Mouse (Mus musculus) MEL (cell line): ENCODE results near the gene Gm20388.
A peak's percentile ranks its signal among the peaks of the same experiment; 100 is the strongest.

Source experiments
- CHD2 ChIP-seq: IDR thresholded peaks from 2 replicates; pipeline ENCODE4 v1.6.1; 2011; ENCODE audit warnings: low read length, improper control_type of control experiment
- CTCF ChIP-seq, 3 experiments: IDR thresholded peaks in 2 of 3; conservative IDR thresholded peaks in 1 of 3; 2 replicates each; pipeline ENCODE4 v1.5.1; 2011 to 2012; ENCODE audit warnings: low read length in 3 of 3, low read depth in 2 of 3, mild to moderate bottlenecking in 2 of 3, improper control_type of control experiment in 1 of 3, inconsistent platforms in 1 of 3, mixed read lengths in 1 of 3, moderate library complexity in 1 of 3; ENCODE audit not compliant: control insufficient read depth in 1 of 3, insufficient read depth in 1 of 3, poor library complexity in 1 of 3, severe bottlenecking in 1 of 3
- EP300 ChIP-seq, 2 experiments: IDR thresholded peaks; 2 replicates each; pipeline ENCODE4 v1.6.1; 2011; ENCODE audit warnings: improper control_type of control experiment in 2 of 2, low read length in 2 of 2, low read depth in 1 of 2, mild to moderate bottlenecking in 1 of 2
- GATA1 ChIP-seq: IDR thresholded peaks from 2 replicates; pipeline ENCODE4 v1.6.1; 2011; ENCODE audit warnings: low read depth, low read length, improper control_type of control experiment
- MEF2A ChIP-seq: IDR thresholded peaks from 2 replicates; pipeline ENCODE4 v1.6.1; 2014; ENCODE audit warnings: low read depth, mild to moderate bottlenecking, inconsistent platforms, low read length, improper control_type of control experiment; ENCODE audit not compliant: poor library complexity, insufficient replicate concordance, severe bottlenecking; ENCODE audit errors: extremely low read depth
- MYC ChIP-seq: IDR thresholded peaks from 2 replicates; pipeline ENCODE4 v1.6.1; 2011; ENCODE audit warnings: low read depth, mild to moderate bottlenecking, low read length, improper control_type of control experiment, moderate library complexity
- POLR2A ChIP-seq, 2 experiments: IDR thresholded peaks; 2 replicates each; pipeline ENCODE4 v1.6.1; 2011 to 2012; ENCODE audit warnings: low read length in 2 of 2, mild to moderate bottlenecking in 2 of 2, control low read depth in 1 of 2, improper control_type of control experiment in 1 of 2, low read depth in 1 of 2, moderate library complexity in 1 of 2; ENCODE audit not compliant: control insufficient read depth in 1 of 2, insufficient read depth in 1 of 2, poor library complexity in 1 of 2
- POLR2AphosphoS5 ChIP-seq: IDR thresholded peaks from 2 replicates; pipeline ENCODE4 v1.6.1; 2012; ENCODE audit warnings: low read depth, borderline replicate concordance, mild to moderate bottlenecking, inconsistent platforms, low read length, moderate library complexity, mixed read lengths
- USF1 ChIP-seq: IDR thresholded peaks from 2 replicates; pipeline ENCODE4 v1.6.1; 2014; ENCODE audit warnings: low read depth, mild to moderate bottlenecking, inconsistent platforms, low read length, improper control_type of control experiment, moderate library complexity
- USF2 ChIP-seq, 2 experiments: IDR thresholded peaks; 2 replicates each; pipeline ENCODE4 v1.6.1; 2011 to 2012; ENCODE audit warnings: improper control_type of control experiment in 2 of 2, low read length in 2 of 2, borderline replicate concordance in 1 of 2, inconsistent platforms in 1 of 2, low read depth in 1 of 2, mild to moderate bottlenecking in 1 of 2; ENCODE audit not compliant: insufficient read depth in 1 of 2
- ZNF384 ChIP-seq: IDR thresholded peaks from 2 replicates; pipeline ENCODE4 v1.6.1; 2012; ENCODE audit warnings: low read depth, mild to moderate bottlenecking, inconsistent platforms, low read length, improper control_type of control experiment

DNA sequence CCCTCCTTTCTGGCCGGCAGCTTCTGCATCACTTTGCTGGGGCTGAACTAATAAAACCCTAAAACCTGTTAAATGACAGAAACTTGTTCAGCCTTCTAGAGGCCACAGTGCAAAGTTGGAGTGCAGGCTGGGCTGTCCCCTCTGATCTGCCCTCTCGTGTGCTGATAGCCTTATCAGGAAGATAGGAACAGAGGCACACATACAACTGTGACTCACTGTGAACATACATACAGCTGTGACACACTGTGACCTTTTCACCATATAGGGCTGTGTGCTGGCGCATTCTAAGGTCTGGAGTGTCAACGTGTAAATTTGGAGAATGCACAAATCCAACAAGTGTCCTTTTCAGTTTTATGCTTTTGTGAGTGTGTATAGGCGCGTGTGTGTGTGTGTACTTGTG, 543.8 kb downstream of the Gm20388 start:
- TF ChIP-seq USF1 (no peak), POLR2AphosphoS5 (no peak), POLR2A (IDR thresholded peaks at IDR 0.05; ENCODE audit: control insufficient read depth in 1 of 2, insufficient read depth in 1 of 2, low read depth in 1 of 2, low read length in 2 of 2, poor library complexity in 1 of 2) (no peak), CTCF (IDR thresholded peaks at IDR 0.05 in 2 of 3, conservative IDR thresholded peaks at IDR 0.05 in 1 of 3; ENCODE audit: control insufficient read depth in 1 of 3, insufficient read depth in 1 of 3, low read depth in 2 of 3, low read length in 3 of 3, poor library complexity in 1 of 3, severe bottlenecking in 1 of 3) (no peak), MEF2A (no peak), GATA1 (peak; percentile 73), MYC (no peak), CHD2 (no peak), USF2 (IDR thresholded peaks at IDR 0.05; ENCODE audit: borderline replicate concordance in 1 of 2, insufficient read depth in 1 of 2, low read depth in 1 of 2, low read length in 2 of 2) (no peak), ZNF384 (no peak), EP300 (IDR thresholded peaks at IDR 0.05; ENCODE audit: low read depth in 1 of 2, low read length in 2 of 2) (peak; percentile 14 to 41; a peak in 1 of 4 replicates)
